Mouse (Mus musculus): ENCODE measurements around the gene Zfp810. TPM values are rescaled to one million over a fixed set of nuclear protein-coding genes. Genes with fewer than 3 reads are reported as not detected.
"Not testable (repeated sequence)": the region's sequence is repeated elsewhere in the genome, so short reads cannot be mapped to it uniquely, and the experiment has no call there.

Gene Zfp810
- polyA plus RNA-seq (2017; shearing (Covaris generic)) = 10 to 100 TPM; 10.7 to 21.5 (median 17.5) TPM

DNA sequence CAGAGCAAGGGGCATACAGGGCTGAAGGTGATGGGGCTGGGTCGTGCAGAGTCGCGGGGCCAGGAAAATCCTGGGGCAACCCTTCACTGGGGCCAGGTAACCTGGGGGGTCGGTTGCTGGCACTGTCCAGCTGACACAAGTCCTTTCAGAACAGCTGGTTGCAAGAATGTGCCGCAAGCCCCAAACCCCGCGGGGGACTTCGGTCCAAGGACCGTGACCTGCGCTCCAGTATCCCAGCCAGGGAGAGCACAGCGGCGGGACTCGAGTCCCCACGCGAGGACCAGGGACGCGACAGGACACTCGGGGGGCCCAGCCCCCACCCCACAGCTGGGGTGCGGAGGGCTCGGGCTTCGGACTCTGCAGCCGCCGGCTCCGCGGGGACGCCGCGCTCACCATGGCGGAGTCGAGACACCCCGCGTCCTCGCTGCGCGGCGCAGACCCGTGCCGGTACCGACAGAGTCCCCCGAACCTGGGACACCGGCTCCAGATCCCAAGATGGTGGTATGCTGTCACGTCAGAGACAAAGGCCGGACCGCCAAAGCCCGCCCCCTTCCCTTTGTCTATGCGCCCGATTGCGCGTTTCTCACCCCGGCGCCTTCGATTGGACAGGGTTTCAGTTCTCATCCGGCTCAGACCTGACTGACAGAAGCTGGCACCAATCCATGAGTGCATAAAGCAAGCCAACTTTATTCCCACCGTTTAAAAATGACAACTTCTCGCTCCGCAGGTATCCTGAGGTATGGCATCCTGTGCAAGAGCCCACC is at the start of gene Zfp810:
Gene Zfp810, minus strand, starts transcription at position 493 of the 764 bp plus-strand sequence.
- peak; percentile 99 for ATAC-seq

DNA sequence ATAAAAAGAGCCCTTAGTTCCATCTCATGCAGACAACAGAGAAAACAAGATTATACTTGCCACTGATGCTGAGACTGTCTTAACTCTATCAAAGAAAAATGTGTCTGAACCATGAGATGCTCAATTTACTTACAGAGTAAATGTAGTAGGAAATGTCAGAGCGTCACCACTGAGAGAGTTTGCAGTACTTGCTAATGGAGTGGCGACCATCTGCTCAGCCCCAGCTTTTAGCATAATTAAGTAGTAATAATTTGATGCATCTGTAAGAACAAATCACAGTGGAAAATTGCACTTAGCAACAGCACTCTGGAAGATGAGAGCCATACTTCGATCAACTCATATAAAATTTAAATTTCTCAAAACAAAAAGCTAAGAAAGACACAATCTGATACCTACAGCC is 48.5 kb upstream of the Zfp810 start:
- ATAC-seq = no peak

DNA sequence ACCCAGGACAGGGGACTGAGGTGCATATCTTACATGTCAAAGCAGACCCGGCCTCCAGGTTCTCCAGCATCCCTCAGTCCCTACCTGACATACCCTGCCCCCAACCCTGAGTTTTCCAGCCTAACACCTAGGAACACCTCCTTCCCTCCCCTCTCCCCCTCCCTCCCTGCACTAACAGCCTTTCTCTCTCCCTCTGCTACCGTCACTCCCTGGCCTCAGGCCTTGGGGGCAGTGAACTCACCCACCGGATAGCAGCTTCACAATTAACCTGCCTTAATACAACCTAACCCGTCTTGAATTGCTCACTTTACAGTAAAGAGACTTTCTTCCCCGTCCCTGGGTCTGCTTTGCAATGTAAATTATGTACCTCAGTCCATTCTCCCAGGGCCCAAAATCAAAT is 46.5 kb upstream of the Zfp810 start:
- no peak for ATAC-seq

DNA sequence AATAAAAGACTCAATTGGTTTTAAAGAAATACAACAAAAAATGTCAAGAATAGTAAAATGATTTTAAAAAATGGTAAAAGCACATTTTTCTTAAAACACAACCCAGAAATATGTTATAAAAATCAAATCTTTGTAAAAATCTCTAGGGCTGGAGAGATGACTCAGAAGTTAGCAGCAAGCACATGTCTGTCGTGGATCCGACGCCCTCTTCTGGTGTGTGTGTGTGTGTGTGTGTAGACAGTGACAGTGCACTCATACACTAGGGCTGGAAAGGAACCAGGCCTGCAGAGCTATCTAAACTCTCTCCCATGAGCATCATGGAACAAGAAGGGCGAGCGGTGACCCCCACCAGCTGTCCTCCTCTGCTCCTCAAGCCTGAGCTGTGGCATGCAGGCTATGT is 46.0 kb upstream of the Zfp810 start:
- ATAC-seq = no peak

DNA sequence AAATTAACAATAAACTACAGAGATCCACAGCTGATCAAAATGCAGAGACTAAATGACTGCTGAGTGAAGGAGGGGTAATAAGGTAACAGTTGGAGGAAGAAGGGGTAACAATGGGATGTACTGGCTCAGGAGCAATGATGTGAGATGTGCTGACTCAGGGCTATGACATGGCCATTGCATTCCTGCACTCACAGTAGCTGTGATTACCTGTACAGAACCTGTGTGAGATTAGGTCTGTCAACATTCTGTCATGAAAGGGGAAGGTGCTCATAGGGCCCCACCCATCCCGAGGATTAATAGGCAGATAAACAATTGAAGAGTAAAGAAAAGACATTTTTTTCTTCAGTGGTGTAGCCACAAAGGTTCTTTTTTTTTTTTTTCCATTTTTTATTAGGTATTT is 32.9 kb upstream of the Zfp810 start:
- ATAC-seq = no peak

DNA sequence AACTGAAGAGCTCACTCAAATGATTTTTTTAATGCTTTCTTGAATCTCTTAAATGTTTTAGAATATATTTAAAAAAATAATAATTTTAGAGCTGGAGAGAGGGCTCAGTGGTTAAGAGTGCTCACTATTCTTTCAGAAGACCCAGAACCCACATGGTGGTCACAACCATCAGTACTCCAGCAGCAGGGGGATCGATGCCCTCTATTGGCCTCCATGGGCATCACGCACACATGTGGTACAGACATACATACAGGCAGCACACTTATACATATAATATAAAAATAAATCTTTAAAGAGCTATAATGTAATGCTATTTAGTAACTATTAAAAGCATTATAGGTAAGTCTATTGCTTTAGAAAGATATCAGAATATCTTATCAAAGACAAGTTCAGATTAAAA is 29.8 kb upstream of the Zfp810 start:
- ATAC-seq = no peak

DNA sequence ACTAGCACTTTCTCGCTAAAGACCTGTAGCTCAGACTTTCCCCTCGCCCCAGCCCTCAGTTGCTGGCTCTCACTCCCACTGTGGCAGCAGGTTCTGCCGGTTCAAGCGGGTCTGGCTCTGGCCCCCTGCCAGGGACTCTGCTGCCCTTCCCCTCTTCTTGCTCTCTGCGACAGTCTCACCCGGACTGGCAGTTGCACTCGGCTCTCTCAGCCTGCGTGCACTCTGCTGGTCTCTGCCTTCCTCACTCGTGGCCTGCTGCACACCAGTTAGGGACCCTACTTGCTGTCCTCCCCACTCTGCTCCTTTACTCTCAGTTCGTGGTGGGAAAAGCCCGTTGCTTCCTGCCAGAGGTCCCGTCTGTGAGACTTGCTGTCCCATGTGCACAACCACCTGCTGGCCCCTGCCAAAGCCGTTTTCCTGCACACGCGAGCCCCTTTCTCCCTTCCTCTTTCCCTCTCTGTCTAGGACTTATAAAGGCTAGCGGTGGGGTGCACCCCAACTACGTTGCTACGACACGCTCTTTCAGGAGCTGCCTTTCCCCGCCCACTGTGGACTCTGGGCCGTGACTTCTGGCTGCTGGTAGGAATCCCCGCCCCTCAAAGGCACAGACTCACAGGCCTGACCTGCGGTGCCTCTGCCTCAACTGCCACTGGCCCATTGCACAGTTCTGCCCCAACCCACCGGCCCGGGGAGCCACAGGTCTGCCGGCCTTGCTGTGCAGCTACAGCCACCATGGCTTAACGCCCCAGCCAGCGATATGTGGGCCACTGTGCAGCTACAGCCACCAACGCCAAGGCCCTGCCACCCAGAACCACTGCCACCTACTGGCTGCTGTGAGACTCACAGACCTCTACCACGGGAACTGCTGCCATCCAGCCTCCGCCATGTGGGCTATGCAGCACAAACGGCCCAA is 20.3 kb upstream of the Zfp810 start:
- ATAC-seq = peak; percentile 94

DNA sequence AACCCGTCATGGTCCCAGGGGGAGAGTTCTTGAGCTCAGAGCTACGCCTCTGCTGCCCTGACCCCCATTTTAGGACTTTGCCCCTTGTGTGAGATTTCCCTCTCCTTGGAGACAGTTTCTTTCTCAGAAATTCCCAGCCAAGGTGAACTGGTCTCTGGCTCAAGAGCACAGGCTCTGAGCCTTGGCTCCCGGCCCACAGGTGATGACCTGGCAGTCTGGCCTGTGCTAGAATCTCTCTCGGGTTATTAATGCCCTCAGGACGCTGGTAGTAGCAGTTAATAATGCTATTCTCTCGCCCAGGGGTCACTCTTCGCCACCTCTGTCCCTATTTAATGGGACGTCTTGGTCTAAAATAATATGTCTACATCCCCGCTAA is 19.6 kb upstream of the Zfp810 start:
- no peak for ATAC-seq

DNA sequence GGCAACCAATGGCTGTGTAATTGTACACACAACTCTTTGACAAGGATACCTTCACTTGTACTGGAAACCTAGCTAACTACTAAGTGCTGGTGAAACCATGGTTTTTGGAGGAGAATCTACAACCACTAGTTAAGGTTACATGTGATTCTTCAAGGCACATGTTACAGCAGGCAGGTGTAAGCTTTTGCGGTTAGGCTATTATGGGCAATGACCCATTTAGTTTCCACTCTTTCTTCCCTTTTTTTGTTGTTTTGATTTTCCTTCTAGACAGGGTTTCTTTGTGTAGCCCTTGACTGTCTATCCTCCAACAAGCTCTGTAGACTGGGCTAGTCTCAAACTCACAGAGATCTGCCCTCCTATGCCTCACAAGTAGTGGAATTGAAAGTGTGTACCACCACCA is 17.1 kb upstream of the Zfp810 start:
- ATAC-seq = no peak

DNA sequence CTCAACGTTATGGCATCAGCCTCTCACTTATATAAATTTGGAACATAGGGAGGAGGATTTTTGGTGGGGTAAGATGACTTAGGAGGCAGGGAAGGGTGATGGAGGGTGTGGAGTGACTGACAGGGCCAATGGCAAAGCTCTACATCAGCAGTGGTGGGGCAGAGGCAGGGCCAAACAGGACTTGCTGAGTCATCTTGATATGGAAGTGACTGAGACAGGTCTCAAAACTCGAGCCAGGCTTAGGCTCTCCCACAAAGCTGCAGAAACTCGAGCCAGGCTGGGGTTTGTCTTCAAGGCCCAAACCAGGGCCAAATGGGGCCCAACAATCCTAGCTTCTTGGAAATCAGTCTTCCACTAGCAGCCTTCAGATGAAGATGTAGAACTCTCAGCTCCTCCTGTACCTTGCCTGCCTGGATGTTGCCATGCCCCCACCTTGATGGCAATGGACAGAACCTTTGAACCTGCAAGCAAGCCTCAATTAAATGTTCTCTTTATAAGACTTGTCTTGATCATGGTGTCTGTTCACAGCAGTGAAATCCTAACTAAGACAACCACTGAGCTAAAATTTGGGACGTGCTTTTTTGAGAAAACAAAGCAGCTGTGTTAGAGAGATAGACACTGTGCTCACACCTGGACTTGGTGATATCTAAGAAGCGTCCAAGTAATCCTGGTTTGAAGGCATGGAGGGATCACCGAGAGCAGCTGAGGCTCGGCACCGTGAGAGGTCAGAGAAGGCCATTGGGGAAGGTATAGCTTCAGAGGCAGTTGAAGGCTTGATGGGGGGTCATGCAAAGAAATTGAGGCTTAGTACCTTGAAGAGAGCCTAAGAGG is 15.1 kb upstream of the Zfp810 start:
- no peak for ATAC-seq

DNA sequence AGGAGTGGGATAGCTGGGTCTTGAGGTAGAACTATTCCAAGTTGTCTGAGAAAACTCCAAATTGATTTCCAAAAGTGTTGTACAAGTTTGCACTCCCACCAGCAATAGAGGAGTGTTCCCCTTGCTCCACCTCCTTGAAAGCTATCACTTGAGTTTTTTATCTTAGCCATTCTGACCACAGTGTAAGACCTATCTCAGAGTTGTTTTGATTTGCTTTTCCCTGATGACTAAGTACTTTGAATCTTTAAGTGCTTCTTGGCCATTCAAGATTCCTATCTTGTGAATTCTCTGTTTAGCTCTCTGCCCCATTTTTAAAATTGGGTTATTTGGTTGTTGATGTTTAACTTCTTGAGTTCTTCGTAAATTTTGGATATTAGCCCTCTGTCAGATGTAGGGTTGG is 11.7 kb upstream of the Zfp810 start:
- ATAC-seq = no peak

DNA sequence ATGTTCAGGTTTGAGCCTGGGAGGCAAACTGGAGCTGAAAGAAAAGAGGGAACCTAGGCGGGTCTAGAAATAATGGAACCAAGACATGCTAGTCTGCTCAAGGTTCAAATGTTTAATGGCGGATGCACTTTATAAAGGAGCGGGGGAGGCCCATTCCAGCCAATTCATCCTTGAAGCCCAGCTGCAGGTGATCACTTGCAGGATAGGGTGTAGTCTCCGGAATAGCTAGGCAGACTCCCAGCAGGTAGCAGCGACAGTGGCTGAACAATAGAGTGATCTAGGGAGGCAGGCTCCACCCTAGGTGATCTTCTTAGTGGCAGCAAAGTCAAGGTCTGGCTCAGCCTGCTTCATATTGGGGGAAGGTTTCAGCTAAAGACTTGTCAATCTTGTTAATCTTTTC is 8.6 kb upstream of the Zfp810 start:
- ATAC-seq = not testable (repeated sequence)

DNA sequence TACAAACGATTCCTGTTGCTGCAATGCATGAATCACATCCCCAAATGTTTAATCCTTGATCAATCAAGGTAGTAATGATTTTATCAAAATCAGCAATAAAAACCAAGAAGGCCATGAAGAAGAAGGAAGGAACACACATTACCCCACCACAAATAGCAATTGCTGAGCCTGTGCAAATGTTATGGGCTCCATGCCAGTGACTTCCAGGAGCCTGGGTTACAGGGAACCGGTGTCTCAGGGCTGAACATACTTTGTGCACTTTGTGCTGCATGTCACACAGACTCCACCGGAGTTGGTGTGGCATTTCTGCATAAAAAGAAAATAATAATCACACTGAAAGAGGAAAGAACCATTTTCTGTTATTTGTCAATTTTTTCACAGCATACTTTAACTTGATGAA is 6.6 kb upstream of the Zfp810 start:
- no peak for ATAC-seq

DNA sequence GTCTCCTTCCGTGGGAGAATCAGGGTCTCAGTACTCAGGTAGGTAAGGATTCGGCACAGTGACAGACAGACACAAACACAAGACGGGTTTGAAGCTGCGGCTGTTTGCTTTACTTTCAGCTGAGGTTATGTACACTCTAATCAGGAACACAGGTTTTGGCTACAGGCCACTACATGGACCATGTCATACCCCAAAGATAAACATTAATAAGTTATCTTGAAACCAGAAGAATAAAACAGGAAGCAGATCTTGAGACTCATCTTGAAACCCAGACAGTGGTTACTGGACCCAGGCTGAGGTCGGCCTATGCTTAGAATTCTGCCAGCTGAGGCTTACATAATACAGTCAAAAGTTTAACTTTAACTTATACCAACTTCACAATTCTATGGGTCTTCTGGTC is 5.8 kb upstream of the Zfp810 start:
- no peak for ATAC-seq

DNA sequence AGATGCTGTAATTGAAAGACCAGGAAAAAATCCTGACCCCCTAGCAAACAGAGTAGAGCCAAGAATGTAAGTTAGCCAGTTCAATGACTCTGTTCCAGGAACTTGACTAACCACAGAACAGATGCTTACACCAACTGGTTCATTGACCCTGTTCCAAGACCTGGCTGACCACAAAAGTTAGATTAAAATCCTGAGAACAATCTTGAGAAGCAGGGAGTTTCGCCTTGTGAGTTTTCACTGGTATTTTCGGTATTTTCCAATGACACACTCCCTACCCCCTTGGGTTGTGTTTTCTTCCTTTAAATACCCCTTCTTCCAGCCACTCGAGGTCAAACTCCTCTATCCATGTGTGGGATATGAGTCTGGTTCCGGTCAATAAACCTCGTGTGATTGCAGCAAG is 2.2 kb upstream of the Zfp810 start:
- no peak for ATAC-seq

DNA sequence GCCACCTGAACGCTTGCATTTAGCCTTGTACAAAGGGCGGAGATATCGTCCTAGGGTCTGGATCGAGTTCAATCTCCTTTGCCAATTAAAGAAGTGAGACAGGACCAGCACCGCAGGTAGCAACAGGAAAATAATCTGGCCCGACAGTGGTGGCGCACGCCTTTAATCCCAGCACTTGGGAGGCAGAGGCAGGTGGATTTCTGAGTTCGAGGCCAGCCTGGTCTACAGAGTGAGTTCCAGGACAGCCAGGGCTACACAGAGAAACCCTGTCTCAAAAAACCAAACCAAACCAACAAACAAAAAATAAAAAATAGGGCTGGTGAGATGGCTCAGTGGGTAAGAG is 443 bp upstream of the Zfp810 start:
- ATAC-seq = peak; percentile 26

DNA sequence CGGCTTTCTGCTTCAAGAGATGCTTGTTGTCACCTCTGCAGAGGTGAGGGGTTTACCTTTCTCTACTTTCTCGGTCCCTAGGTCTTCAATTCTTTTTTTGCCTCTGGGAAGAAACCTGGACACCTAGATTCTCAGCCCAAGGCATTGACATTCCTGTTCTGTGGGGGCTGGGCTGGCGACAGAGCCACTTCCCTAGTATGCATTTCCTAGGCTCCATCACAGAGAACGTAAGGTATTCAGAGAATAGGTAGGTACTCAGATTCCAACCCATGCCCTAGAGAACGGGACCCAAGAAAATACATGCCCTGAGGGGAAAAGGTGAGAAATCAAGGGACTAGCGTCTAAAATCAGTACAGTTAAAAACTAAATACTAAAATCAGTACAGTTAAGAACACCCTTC is 722 bp downstream of the Zfp810 start:
- no peak for ATAC-seq

DNA sequence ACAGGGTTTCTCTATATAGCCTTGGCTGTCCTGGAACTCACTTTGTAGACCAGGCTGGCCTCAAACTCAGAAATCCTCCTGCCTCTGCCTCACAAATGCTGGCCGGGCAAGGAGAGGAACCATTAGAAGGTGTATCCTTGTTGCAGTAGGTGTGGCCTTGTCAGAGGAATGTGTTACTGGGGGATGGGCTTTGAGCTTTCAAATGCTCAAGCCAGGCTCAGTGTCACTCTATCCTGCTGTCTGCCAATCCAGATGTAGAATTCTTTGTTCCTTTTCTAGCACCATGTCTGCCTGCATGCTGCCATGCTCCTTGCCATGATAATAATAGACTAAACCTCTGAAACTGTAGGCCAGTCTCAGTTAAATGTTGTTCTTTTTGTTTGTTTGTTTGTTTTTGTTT is 5.2 kb downstream of the Zfp810 start:
- no peak for ATAC-seq

DNA sequence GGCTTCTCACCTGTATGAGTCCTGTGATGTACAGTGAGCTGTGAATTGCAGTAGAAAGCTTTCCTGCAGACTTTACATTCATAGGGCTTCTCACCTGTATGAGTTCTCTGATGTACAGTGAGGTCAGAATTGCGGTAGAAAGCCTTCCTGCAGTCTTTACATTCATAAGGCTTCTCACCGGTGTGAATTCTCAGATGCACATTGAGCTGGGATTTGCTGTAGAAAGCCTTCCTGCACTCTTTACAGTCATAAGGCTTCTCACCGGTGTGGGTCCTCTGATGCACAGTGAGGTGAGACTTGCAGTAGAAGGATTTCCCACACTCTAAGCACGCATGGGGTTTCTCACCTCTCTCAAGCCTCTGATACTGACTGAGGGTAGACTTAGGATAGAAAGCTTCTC is 28.7 kb downstream of the Zfp810 start:
- no peak for ATAC-seq

DNA sequence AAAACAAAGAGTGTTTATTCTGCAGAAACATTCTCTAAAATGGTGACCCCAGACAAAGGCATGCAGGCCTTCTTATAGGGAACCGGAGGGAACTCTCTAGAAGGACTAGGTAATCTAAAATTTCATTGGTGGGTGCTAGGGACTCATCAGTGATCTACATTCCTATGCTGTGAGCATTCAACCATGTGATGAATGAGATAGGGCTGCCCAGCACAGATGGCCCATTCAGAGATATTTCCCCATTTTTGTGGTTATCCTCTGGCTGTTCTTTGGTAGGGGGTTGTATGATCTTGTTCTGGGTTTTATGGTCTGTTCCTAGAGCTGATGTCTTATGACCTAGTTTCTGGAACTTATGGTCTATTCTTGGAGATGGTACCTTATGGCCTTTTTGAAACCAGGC is 38.6 kb downstream of the Zfp810 start:
- no peak for ATAC-seq

DNA sequence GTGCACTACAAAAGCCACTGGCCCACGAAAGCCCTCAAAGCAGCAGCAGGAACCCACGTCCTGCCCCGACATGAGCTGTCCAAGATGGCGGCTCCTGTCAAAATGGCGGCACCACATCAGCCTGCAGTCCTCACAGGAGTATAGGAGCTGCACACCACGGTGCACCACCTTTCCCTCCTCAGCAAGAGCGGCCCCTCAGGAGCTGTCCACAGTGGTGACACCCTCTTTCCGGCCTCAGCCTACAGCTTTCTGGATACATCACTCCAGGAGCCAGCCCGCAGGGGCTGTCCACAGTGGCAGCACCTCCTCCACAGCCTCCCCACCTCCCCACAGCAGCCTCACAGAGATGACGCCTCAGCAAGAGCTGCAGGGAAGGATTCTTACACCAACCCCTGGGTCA is 44.8 kb downstream of the Zfp810 start:
- no peak for ATAC-seq

DNA sequence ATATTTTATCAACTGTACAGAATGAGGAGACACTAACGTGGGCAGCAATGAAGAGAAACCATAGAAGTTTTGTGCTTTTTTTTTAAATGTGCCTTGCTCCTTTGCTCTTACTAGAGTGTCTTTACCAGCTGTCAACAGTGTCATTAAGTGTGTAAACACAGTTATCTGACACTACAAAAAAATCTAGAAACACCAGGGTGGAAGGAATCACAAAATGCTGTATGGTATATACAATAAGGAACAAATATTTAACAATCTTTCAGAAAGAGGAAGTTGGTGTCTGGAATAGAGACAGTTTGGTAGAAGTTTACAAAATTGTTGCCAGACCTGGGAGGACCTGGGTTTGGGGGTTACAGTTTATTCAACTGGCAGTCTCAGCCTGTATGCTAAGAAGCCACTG is 45.9 kb downstream of the Zfp810 start:
- no peak for ATAC-seq

DNA sequence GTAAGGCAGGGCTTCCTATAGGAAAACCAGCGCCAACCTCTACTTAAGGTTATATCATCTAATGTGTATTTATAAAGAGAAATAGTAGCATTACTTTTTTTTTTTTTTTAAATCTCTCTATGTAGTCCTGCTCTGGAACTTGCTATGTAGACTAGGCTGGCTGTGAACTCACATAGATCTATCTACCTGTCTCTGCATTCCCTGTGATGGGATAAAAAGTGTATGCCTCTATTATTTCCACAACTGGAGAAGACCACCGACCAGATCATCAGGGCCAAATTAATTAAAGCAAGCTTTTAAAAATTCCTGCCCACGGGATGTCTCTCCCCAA is 47.4 kb downstream of the Zfp810 start:
- no peak for ATAC-seq

All from inflammation-experienced regulatory T-cells, adult 6 months (primary cell).